Mouse (Mus musculus) cerebellum, adult 9-10 months (tissue): ENCODE data around the gene Kcna5.
A peak's percentile ranks its signal among the peaks of the same experiment; 100 is the strongest.

Experiments
- DNase-seq: peaks from one replicate; pipeline ENCODE4 v3.0.0; 2022

Gene Kcna5

DNA sequence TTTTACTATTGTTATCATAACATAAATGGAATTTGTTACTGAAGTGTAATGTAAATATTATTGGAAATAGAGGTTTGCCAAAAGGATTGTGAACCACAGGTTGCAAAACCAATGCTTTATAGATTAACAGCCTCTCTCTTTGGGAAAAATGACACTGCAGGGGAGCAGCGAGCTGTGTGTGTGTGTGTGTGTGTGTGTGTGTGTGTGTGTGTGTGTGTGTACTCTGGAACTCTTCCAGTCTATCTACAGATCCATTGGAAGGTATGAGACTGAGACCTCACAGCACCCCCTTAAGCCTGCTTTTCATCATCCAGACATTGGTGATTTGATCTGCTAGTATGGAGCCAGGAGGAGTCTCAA, 679 bp upstream of the Kcna5 start:
- no peak for DNase-seq

DNA sequence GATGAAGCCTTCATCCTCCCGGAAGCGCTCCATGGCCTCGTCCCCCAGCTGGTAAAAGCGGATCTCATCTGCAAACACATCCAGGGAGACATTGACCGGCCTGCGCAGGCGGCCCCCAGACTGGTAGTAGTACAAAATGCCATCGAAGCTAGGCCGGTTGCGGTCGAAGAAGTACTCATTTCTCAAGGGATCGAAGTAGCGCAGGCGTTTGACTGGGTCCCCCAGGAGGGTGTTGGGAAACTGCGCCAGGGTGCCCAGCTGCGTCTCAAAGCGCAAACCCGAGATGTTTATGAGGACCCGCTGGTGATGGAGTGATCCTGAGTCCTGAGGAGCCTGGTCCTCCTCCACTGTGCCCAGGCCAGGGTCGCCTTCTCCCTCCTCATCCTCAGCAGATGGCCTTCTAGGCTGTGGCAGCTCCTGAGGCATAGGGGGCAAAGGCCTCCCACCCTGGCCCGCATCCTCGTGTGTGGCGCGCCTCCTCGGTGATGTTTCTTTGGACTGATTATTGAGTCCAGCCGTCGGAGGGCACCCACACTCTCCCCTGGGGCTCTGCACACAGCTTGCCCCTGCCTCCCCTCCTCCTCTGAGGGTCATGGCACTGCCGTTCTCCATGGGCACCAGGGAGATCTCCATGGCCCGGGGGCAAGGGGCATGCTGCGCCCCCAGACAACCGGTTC, 543 bp downstream of the Kcna5 start:
- DNase-seq, result no peak

DNA sequence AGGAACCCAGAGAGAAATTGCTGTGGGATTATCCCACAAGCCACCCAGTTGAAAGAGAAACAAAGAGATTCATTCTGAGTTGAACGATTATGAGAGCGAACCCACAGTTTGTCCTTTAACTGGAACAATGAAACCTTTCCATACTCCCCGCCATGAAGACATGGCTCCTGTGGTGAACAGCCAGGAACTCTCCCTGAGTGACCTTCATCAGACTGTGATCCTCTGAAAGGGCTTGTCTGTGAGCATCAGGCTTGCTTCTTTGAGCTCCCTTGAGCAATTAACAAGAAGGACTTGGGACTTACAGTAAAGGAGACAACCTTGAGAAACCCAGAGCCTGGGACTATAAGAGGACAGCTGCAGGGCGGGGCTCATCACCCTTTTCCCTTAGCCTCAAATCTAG, 3.9 kb downstream of the Kcna5 start:
- no peak for DNase-seq

DNA sequence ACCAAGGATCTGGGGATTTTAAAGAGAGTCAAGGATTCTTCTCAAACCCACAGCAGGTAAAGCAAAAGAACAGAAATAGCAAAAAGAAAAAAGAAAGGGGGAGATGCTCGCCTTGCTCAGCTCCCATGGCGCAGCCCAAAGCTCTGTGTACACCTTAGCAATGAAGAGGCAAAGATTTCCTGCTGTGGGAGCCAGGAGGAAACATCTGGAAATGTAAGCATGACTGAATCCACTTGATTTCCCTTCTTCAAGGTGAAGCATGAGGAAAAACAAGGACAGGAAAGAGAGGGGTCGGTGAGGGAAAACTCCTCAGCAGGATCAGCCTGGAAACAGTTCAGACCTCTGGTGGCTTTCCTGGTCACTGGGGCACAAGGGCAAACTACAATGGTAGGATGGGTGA, 5.2 kb downstream of the Kcna5 start:
- DNase-seq, result no peak

DNA sequence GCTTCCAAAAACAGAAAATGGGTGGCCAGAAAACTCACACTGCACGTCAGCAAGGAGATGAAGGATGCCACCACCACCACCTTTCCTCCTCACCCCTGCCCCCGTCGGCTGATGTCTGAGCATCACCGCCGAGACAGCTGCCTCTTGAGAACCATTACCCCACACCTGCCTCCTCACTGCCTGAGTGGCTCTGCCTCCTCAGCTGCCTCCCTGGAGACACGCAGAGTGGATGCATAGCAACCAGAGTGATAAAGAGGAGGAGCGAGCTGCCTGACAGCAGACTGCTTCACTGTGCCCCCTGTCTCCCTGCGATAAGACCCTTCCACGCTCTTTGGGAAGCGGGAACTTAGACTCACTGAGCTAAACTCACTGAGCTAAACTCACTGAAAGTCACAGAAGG, 20.5 kb downstream of the Kcna5 start:
- DNase-seq, result no peak

DNA sequence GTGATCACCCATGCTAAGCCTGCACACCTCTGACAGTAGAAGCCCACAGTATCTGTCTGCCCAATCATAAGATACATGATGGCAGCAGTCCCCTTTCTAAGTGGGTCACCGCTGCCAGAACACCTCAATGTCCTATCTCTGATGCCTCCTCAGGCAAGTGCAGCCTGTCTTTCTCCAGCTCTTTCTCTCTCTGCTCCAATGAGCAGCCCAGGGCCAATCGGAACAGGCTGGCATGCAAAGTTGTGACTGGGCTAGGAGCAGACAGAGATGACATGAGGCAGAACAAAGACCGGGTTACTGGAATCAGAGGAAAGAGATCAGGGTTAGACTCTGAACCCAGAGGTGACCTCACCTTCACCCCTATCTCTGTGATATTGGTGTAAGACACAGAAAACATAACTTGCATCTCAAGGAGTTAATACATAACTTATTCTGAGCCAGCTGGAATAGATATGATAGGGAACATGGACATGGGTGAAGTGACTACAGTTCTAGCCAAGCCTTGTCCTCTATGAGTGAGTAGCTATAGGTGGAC, 21.4 kb downstream of the Kcna5 start:
- DNase-seq, result no peak

DNA sequence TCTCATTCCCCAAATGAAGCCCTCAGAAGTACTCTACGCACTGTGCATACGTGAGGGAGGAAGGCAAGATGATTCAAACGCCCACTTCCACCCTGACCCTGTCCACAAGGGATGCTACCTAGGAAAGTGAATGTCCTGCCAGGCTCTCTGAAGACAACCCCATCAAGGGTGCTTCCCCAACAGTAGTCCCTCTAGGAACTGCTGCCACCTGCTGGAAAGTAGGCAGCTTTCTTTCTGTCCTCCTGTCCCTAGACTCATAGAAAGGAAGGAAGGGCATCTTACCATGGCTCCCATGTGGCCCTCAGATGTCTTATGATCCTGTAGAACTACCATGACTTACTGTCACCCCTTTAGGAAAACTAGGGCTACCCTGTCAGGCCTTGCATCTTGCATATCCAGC, 22.1 kb downstream of the Kcna5 start:
- peak; percentile 19 for DNase-seq

DNA sequence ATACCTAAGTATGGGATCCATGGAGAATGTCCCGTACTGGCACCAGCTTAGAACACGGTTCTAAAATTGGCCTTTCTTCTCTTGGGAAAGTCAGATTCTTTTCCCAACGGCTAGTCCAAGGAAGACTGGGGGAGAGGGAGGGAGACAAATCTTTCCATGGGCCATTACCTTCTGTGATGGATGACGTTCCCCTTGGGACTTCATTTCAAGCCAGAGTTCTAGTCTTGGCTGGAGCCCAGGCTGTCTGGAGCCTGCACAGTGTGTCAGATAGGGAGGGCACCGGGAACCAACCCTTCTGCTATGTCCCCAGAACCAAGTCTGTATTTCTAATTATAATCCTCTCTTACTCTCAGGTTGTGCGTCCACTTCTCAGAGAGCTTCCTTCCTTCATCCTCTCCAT, 26.5 kb downstream of the Kcna5 start:
- DNase-seq, result no peak

DNA sequence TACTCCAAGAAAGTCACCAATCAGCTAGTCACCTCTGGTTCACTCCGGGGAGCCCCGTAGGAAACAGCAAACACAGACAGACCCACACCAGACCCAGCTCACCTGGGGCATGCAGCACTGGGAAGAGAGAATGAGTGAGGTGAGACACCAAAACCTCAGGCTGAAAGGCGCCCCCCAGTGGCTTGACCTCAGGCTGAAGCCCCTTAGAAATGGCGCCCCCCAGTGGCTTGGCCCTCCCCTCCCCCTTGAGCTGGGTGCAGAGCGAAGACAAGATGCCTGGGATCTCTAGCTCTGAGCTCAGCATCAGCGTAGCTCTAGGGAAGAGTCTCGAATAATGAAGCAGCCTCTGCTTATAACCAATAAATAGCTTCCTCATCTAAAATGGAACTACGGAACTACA, 31.3 kb downstream of the Kcna5 start:
- DNase-seq, result no peak

DNA sequence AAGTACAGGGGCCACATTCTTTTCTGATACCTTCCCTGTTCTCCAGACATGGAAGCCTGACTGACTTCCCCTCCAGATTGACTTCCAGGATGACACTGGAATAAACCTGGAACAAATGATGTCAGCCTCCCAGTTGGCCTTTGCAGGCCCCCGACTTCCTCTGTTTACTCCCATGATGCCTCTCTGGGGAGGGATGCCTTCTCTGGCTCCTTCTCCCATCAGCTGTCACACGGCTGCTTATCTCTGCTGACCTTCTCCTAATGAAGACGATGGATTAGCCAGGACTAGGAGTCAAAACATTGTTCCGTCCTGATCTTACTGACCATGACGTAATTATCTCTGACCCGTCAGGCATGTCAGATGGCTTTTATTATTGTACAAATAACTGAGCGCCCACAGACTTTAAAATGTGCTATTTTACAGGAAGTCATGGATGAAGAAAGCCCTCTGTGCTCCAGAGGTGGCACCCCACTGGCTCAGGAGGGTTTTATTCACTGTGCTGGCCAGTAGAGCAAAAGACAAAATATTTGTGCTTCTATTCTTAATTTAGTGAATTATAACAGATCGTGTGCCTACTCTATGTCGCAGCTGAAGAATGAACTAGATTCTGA, 32.4 kb downstream of the Kcna5 start:
- DNase-seq, result no peak

DNA sequence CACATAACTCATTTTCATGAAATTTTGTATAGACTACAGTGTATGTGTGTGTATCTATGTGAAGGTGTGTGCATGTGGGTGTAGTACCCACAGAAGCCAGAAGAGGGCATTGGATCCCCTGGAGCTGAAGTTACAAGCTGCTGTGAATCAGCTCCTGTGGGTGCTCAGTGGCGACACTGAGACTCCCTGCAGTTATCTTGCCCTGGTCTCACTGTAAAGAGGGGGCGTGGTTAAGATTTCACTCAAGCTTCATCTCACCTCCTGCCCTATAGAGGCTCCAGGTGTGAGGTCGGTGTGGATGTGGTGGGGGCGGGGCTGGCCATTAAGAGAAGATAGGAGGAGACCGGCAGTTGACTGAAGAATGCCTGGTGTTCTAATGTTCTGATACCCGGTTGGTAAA, 34.2 kb downstream of the Kcna5 start:
- no peak for DNase-seq

DNA sequence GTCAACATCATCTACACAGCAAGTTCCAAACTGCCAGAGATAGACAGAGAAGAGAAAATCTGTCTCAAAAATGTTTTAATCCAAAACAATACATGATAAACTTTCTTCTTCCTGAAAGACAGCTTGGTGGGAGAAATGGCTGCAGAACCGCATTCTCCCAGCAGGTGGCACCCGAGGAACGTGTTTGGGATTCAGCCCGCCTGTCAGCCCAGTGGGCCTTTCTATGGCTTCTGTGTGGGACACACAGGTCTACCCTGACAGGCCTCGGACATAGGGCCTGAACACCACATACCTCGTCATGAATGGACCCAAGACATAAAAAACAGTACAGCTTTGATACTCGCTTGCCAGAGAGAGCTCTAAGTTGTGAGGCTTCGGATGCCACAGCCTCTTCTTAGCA, 35.1 kb downstream of the Kcna5 start:
- DNase-seq, result peak; percentile 85

GRCm38 (mm10) chr6:126497878-126498277, 37.3 kb downstream of the Kcna5 start:
- DNase-seq, result peak; percentile 60

DNA sequence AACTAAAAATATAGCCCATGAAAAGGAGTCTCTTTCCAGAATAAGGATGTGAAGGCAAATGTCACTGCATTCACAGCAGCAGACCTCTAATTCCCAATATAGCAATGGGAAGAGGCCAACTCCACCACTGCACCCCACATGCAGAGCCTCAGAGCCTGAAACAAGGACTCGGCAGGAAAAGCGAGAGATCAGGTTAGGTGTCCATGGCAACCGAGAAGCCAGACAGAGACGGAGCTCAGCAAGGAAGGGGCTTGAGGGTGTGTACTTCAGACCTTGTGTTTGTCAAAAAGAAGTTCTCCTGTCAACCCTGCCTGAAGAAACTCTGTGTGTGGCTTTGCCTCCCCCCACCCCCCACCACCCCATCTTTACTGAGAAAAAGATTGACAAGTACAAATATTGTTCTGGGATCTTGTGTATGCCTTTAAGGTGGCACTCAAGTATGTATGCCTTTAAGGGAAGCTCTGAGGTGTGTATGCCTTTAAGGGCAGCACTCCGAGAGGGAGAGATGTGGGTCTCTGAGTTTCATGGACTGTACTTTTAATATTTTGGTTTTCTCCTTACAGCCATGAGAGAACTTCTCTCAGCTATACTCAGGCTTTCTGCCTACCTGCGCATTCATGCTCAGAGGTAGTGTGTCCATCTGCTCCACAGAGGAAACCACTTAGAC, 37.9 kb downstream of the Kcna5 start:
- DNase-seq, result no peak

- DNase-seq, result no peak
These were observed 48.1 kb downstream of the Kcna5 start for GRCm38 (mm10) chr6:126487136-126487535.

DNA sequence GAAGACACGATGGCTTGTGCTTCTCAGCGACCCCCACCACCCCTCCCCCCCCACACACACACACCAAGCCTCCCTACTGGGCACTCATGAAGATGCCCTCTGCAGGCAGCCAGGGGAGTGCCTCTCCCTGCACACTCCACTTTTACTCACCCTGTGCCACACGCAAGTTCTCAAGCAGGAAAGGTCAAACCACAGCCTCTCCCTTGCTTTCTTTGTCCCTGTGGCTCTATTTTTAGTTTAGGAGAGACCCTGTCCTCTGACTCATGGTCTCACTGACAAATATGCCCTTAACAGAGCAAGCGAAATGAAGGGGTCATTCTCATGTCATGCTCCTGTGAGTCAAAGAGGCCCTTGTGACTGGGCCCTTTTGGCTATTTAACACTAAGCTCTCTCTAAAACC, 50.3 kb downstream of the Kcna5 start:
- no peak for DNase-seq

GRCm38 (mm10) chr6:126483264-126483867, 51.8 kb downstream of the Kcna5 start:
- peak; percentile 53 for DNase-seq
